Mouse (Mus musculus) layer of hippocampus, postnatal 10 days (tissue): ENCODE measurements around the gene Krtcap2. TPM values are rescaled to one million over a fixed set of nuclear protein-coding genes. Genes with fewer than 3 reads are reported as not detected.

Experiments used
- microRNA-seq, 2 experiments: library from miRNA; unstranded; fragments of <30 nt; microRNA quantifications; one replicate each; pipeline ENCODE4 v1.2.0; 2021
- total RNA-seq, 2 experiments: library from RNA; stranded (reverse); gene quantifications; 2 replicates each; pipeline ENCODE4 v1.2.3; 2021

The Krtcap2 gene
- total RNA-seq, 2 experiments from 2014 or later = 72.8 to 95.1 TPM

Small RNA genes within 50 kb of the gene (microRNA-seq; reads per million reads assigned to microRNA genes)
- 6,307 to 8,460 reads per million in 2 experiments for gene Mir92b

Other genes starting within 250 kb of the Krtcap2 start
- 100 to 1,000 TPM; 164 to 173 TPM for gene Rusc1, start 152.7 kb upstream of the Krtcap2 start, total RNA-seq
- under 1 TPM in 1 of 2 experiments, not detected in 1; 0.18 TPM for gene Gm43738, start 144.9 kb upstream of the Krtcap2 start, total RNA-seq
- 100 to 1,000 TPM; 159 to 162 TPM for gene Fdps, start 144.0 kb upstream of the Krtcap2 start, total RNA-seq
- gene Pklr, start 109.8 kb upstream of the Krtcap2 start, total RNA-seq = under 1 TPM; 0.22 to 0.48 TPM
- 10 to 100 TPM; 30.9 to 35.1 TPM for gene Hcn3, start 85.8 kb upstream of the Krtcap2 start, total RNA-seq
- 10 to 100 TPM; 52.0 to 55.9 TPM for gene Clk2, start 81.2 kb upstream of the Krtcap2 start, total RNA-seq
- 10 to 100 TPM; 79.4 to 79.6 TPM for gene Scamp3, start 68.5 kb upstream of the Krtcap2 start, total RNA-seq
- 10 to 100 TPM; 65.8 to 69.5 TPM for gene Fam189b, start 62.8 kb upstream of the Krtcap2 start, total RNA-seq
- 10 to 100 TPM; 57.9 to 58.7 TPM for gene Gba, start 43.0 kb upstream of the Krtcap2 start, total RNA-seq
- 10 to 100 TPM; 45.2 to 48.4 TPM for gene Thbs3, start 30.8 kb upstream of the Krtcap2 start, total RNA-seq
- 100 to 1,000 TPM in 1 of 2 experiments, 10 to 100 TPM in 1; 92.8 to 109 TPM for gene Mtx1, start 18.9 kb upstream of the Krtcap2 start, total RNA-seq
- gene Muc1, start 16.9 kb upstream of the Krtcap2 start, total RNA-seq = under 1 TPM; 0.66 to 0.89 TPM
- 100 to 1,000 TPM; 101 to 112 TPM for gene Trim46, start 343 bp downstream of the Krtcap2 start, total RNA-seq
- 10 to 100 TPM; 53.3 to 66.3 TPM for gene Dpm3, start 13.4 kb downstream of the Krtcap2 start, total RNA-seq
- gene Slc50a1, start 24.6 kb downstream of the Krtcap2 start, total RNA-seq = 10 to 100 TPM; 27.6 to 29.8 TPM
- 1 to 10 TPM; 6.4 to 7.2 TPM for gene Efna1, start 35.2 kb downstream of the Krtcap2 start, total RNA-seq
- gene Efna3, start 77.0 kb downstream of the Krtcap2 start, total RNA-seq = 10 to 100 TPM; 59.9 to 63.1 TPM
- gene Efna4, start 92.1 kb downstream of the Krtcap2 start, total RNA-seq = 1 to 10 TPM; 2.7 to 3.4 TPM
- 100 to 1,000 TPM; 102 to 105 TPM for gene Adam15, start 104.0 kb downstream of the Krtcap2 start, total RNA-seq
- under 1 TPM; 0.51 to 0.71 TPM for gene Dcst2, start 116.0 kb downstream of the Krtcap2 start, total RNA-seq
- under 1 TPM in 1 of 2 experiments, not detected in 1; 0.59 TPM for gene Dcst1, start 119.3 kb downstream of the Krtcap2 start, total RNA-seq
- gene Zbtb7b, start 148.8 kb downstream of the Krtcap2 start, total RNA-seq = 1 to 10 TPM; 6.6 to 8.7 TPM
- gene Lenep, start 156.8 kb downstream of the Krtcap2 start, total RNA-seq = 1 to 10 TPM in 1 of 2 experiments, not detected in 1; 3.5 TPM
- gene Flad1, start 165.9 kb downstream of the Krtcap2 start, total RNA-seq = 10 to 100 TPM; 28.8 to 33.6 TPM
- 10 to 100 TPM in 1 of 2 experiments, 1 to 10 TPM in 1; 9.8 to 10.9 TPM for gene Cks1b, start 172.4 kb downstream of the Krtcap2 start, total RNA-seq
- 10 to 100 TPM; 14.7 to 15.1 TPM for gene Shc1, start 172.5 kb downstream of the Krtcap2 start, total RNA-seq
- 10 to 100 TPM; 48.5 to 52.3 TPM for gene Pygo2, start 184.2 kb downstream of the Krtcap2 start, total RNA-seq
- 10 to 100 TPM; 43.3 to 45.2 TPM for gene Pbxip1, start 190.7 kb downstream of the Krtcap2 start, total RNA-seq
- gene Pmvk, start 208.6 kb downstream of the Krtcap2 start, total RNA-seq = 10 to 100 TPM; 44.0 to 46.9 TPM